In genomic region chr8:123894502-123895097, GRCm38 (mm10) we compare ENCODE assay signal across 10 mouse cellular contexts. TPM values are rescaled to one million over a fixed set of nuclear protein-coding genes. Genes with fewer than 3 reads are reported as not detected.
DNase-seq lines count a peak whose midpoint lies in the region; ATAC-seq and TF ChIP-seq lines count a peak whose summit lies in the region.
"Had no signal": no experiment of that assay in that cellular context is flagged by ENCODE, and none has a peak within 500 bp of the region (broad histone marks: within the 10 kb centered on the region; RNA-seq: fewer than 3 reads in every experiment).

Gene Acta1 (minus strand): TSS chr8:123894751.

- peaks cover 15% of the 10 kb centered on the region for H3K4me1 ChIP-seq in embryonic facial prominence, embryonic 12.5 days
- 0 out of 2 replicates have a peak, but pooled peaks cover 2% of the 10 kb centered on the region for H3K4me1 ChIP-seq in limb, embryonic 14.5 days (ENCODE audit: control insufficient read depth, insufficient read depth, low read length)

- 22% methylated on average over 15 of the region's 15 CpGs for WGBS in embryonic facial prominence, embryonic 12.5 days
- WGBS in limb, embryonic 14.5 days: 14% methylated on average over 15 of the region's 15 CpGs

- no peak within 1 kb of the TSS for H3K4me2 ChIP-seq in embryonic facial prominence, embryonic 12.5 days (replicated peaks)
- H3K4me2 ChIP-seq in limb, embryonic 14.5 days (replicated peaks; ENCODE audit: low read depth, low read length, severe bottlenecking): no peak within 1 kb of the TSS

- no peak for ATAC-seq in embryonic facial prominence, embryonic 12.5 days (ENCODE audit: insufficient number of reproducible peaks, insufficient read depth, low FRiP score, low TSS enrichment)
- ATAC-seq in limb, embryonic 14.5 days (ENCODE audit: low FRiP score, low read depth): 0 out of 2 replicates have a peak, but pooled peaks have one; percentile 14

- intact Hi-C loops in left cerebral cortex, postnatal 25 days (cut with DNase I): no loop called here

- DNase-seq in left cerebral cortex, postnatal 25 days (ENCODE audit: low spot score in 2 of 2): no peak
- DNase-seq in left cerebral cortex, adult 9 months (ENCODE audit: low spot score in 2 of 2): no peak
- no peak for DNase-seq in gonadal fat pad, adult 2 months (ENCODE audit: low read depth)
- no peak for DNase-seq in limb, embryonic 14.5 days (ENCODE audit: low spot score)
- DNase-seq in right cerebral cortex, postnatal 4 days: no peak
- DNase-seq in ovary, postnatal 36 days (ENCODE audit: low spot score): no peak
- no peak for DNase-seq in thymus, postnatal 10 days (ENCODE audit: low spot score in 2 of 2)

- no peak within 1 kb of the TSS for H3K9ac ChIP-seq in embryonic facial prominence, embryonic 12.5 days
- no peak within 1 kb of the TSS for H3K9ac ChIP-seq in limb, embryonic 14.5 days (ENCODE audit: low read depth, low read length, severe bottlenecking)

- no peak within 1 kb of the TSS for H3K27ac ChIP-seq in embryonic facial prominence, embryonic 12.5 days
- H3K27ac ChIP-seq in limb, embryonic 14.5 days (replicated peaks; ENCODE audit: low read depth, low read length): no peak within 1 kb of the TSS

- peaks cover 71% of the 10 kb centered on the region for H3K27me3 ChIP-seq in embryonic facial prominence, embryonic 12.5 days
- peaks cover 40% of the 10 kb centered on the region for H3K27me3 ChIP-seq in limb, embryonic 14.5 days (ENCODE audit: control insufficient read depth, insufficient read depth, low read length)

- no peaks in the 10 kb centered on the region for H3K9me3 ChIP-seq in embryonic facial prominence, embryonic 12.5 days
- no peaks in the 10 kb centered on the region for H3K9me3 ChIP-seq in limb, embryonic 14.5 days (ENCODE audit: control insufficient read depth, low read length)

- peaks cover 9% of the 10 kb centered on the region for H3K36me3 ChIP-seq in embryonic facial prominence, embryonic 12.5 days
- peaks cover 10% of the 10 kb centered on the region for H3K36me3 ChIP-seq in limb, embryonic 14.5 days (ENCODE audit: control insufficient read depth, insufficient read depth, low read length)

- no peak for TF ChIP-seq POLR2A in limb, embryonic 14.5 days (IDR thresholded peaks at IDR 0.05; ENCODE audit: borderline replicate concordance, extremely low read depth, insufficient read depth, insufficient read length)

- H3K4me3 ChIP-seq in embryonic facial prominence, embryonic 12.5 days: no peak within 1 kb of the TSS
- no peak within 1 kb of the TSS for H3K4me3 ChIP-seq in limb, embryonic 14.5 days (replicated peaks; ENCODE audit: low read length)

RNA-seq across cellular contexts. Expression of gene Acta1, which starts in this region (rescaled TPM):
- 10 to 100 TPM; 12.1 to 13.9 TPM for total RNA-seq in left cerebral cortex, postnatal 25 days (2021)
- 53.1 and 82.4 TPM in 2 replicates for polyA plus RNA-seq in embryonic facial prominence, embryonic 12.5 days (2016; fragmentation: Nextera tagmentation; extraction: Ambion mirVana)
- 85.0 and 112 TPM in 2 replicates for polyA plus RNA-seq in gonadal fat pad, adult 2 months (2012; rRNA removed)
- polyA plus RNA-seq in limb, embryonic 14.5 days (2012; rRNA removed): 829 and 847 TPM in 2 replicates
- 625 and 1,005 TPM in 2 replicates for polyA plus RNA-seq in limb, embryonic 14.5 days (2014; fragmentation: Nextera tagmentation; extraction: Ambion mirVana)
- total RNA-seq: common myeloid progenitor, adult 5-6 weeks; neutrophil, adult 5-6 weeks had no signal
